Mouse (Mus musculus): Measurements from ENCODE around the gene Ilf3.

GRCm38 (mm10) chr9:21369080-21369479 is 1.4 kb downstream of the Ilf3 start:
- no peak for TF ChIP-seq GATA1 (IDR thresholded peaks at IDR 0.05; ENCODE audit: borderline replicate concordance, low read length)
- TF ChIP-seq FLI1 (IDR thresholded peaks at IDR 0.05; ENCODE audit: low read length): no peak

Measured in megakaryocyte, embryonic 14.5 days (primary cell).